Mouse (Mus musculus): ENCODE measurements around the gene Ankdd1a.

DNA sequence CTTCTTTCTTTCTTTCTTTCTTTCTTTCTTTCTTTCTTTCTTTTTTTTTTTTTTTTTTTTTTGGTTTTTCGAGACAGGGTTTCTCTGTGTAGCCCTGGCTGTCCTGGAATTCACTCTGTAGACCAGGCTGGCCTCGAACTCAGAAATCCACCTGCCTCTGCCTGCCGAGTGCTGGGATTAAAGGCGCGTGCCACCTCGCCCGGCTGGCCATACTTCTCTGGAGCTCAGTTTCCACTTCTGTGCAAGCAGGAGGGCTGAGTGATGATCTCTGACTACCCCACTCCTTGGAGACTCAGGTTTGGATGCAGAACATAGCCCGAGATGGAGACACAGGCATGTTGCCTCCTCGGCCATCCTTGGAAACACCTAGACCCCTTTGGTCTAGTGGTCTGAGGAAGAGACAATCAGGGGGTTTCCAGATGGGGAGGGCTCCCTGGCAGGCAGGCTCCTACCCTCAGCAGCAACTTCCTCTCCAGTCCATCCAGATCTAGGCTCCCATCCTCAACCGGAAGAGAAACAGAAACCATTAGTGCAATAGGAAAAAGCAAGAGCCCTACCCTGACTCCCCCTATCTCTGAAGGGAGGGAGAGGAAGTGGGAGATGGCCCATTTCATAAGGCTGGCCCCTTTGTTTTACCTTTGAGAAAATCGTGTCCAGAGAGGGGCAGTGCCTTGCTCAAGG, 15.9 kb upstream of the Ankdd1a start:
- TF ChIP-seq CTCF (IDR thresholded peaks at IDR 0.05; ENCODE audit: extremely low read depth, insufficient read length, insufficient replicate concordance, low read depth, low read length) (no peak), POLR2A (IDR thresholded peaks at IDR 0.05; ENCODE audit: low read depth, low read length) (no peak)
